Mouse (Mus musculus) small intestine, adult 2 months (tissue): ENCODE data around the gene Rpgrip1l. TPM values are rescaled to one million over a fixed set of nuclear protein-coding genes. Genes with fewer than 3 reads are reported as not detected.

Experiments used
- H3K27ac ChIP-seq: fragments of 200-500 bp; 2 replicates; pipeline ENCODE4 v1.5.1; 2012; ENCODE audit warnings: low read depth, low read length, control low read depth, inconsistent platforms; ENCODE audit not compliant: insufficient read depth
- H3K27me3 ChIP-seq: fragments of 200-500 bp; 2 replicates; pipeline ENCODE4 v1.6.1; 2012; ENCODE audit warnings: mild to moderate bottlenecking, moderate library complexity, low read length, inconsistent platforms; ENCODE audit not compliant: control insufficient read depth, insufficient read depth
- H3K36me3 ChIP-seq: fragments of 200-500 bp; 2 replicates; pipeline ENCODE4 v1.6.1; 2012; ENCODE audit warnings: mild to moderate bottlenecking, low read length, control low read depth, inconsistent platforms; ENCODE audit not compliant: control insufficient read depth, insufficient read depth
- H3K4me1 ChIP-seq: fragments of 200-500 bp; 2 replicates; pipeline ENCODE4 v1.6.1; 2012; ENCODE audit warnings: low read length, inconsistent platforms, mixed read lengths; ENCODE audit not compliant: control insufficient read depth, insufficient read depth, insufficient read length
- H3K4me3 ChIP-seq: fragments of 200-500 bp; 2 replicates; pipeline ENCODE4 v1.5.1; 2012; ENCODE audit warnings: low read depth, mild to moderate bottlenecking, control low read depth, inconsistent platforms, low read length, moderate library complexity
- CTCF ChIP-seq: fragments of 200-500 bp; IDR thresholded peaks from 2 replicates; pipeline ENCODE4 v1.5.1; 2012; ENCODE audit warnings: low read depth, mild to moderate bottlenecking, control low read depth, inconsistent platforms, low read length, moderate library complexity, mixed read lengths; ENCODE audit not compliant: insufficient replicate concordance, insufficient read length; ENCODE audit errors: extremely low read depth
- POLR2A ChIP-seq: fragments of 200-500 bp; IDR thresholded peaks from 2 replicates; pipeline ENCODE4 v1.6.1; 2012; ENCODE audit warnings: low read depth, mild to moderate bottlenecking, control low read depth, inconsistent platforms, low read length, moderate library complexity
- WGBS: fragments of 180-500 bp; shearing (Covaris S2); methylation state at CpG from one replicate; pipeline ENCODE4 v1.1.7; 2018; 5-methylcytosine and 5-hydroxymethylcytosine counted together
- polyA plus RNA-seq: library from polyadenylated mRNA; depleted of rRNA; stranded (reverse); fragments of >200 nt; gene quantifications from 2 replicates; pipeline ENCODE4 v1.2.3, GENCODE M21; 2012

The Rpgrip1l gene
- polyA plus RNA-seq, 1 experiment: 0.70 TPM

DNA sequence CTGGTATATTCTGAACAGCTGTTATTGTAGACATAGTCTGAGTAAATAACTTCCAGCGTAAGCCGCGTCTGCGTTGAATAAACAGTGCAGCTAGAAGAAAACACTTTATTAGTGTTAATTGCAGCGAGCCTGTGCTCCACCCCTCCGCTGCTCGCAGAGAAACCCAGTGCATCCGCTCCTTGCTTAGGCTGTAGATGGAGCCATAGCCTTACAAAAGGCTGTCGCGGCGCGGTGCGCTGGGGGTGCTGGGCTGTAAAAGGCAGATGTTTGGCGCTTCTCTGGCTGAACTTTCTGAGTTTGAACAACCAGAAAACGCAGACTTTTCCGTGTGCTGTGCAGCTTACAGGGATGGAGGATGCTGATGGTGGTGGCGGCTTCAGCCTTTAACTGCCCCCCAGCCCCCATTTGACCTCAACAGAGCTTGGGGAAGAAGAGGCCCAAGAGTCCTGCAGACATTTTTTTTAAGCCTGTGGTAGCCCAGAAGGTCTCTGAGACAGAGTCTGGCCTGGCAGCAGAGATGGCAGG lies 122.2 kb downstream of the Rpgrip1l start:
- 3% methylated on average over 17 of the region's 17 CpGs for WGBS
- TF ChIP-seq CTCF: peak; percentile 59
- TF ChIP-seq POLR2A: no peak
- H3K4me3 ChIP-seq: no peak overlapping the region
- H3K27ac ChIP-seq: no peak overlapping the region
- no peaks in the 10 kb centered on the region for H3K4me1 ChIP-seq
- H3K36me3 ChIP-seq: no peaks in the 10 kb centered on the region
- H3K27me3 ChIP-seq: peaks cover 7% of the 10 kb centered on the region

DNA sequence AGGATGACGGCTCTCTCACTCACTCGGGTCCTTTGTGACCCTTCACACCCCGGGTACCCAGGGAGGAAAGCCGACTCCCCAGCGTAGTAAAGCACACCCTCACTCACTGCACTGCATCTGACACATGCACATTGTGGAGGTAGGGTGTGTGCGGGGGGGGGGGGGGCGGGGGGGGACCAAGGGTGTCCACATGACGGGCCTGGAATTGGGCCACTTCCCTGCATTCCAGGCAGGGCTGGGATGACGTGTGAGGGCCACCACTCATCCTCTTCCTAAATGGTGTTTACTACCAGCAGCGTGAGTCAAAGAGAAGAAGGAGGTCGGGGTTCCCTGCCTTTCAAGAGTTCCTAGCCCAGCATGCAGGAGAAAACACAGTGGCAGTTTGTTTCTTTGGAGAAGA lies 124.9 kb downstream of the Rpgrip1l start:
- WGBS: 54% methylated on average over 11 of the region's 11 CpGs
- Histone ChIP-seq H3K4me3 (no peak overlapping the region), H3K4me1 (no peaks in the 10 kb centered on the region), H3K27me3 (peaks cover 7% of the 10 kb centered on the region), H3K36me3 (no peaks in the 10 kb centered on the region), H3K27ac (no peak overlapping the region)
- TF ChIP-seq CTCF (no peak), POLR2A (no peak)

GRCm38 (mm10) chr8:91186372-91186771 lies 126.7 kb downstream of the Rpgrip1l start:
- 67% methylated on average over 12 of the region's 12 CpGs for WGBS
- Histone ChIP-seq H3K4me3 (no peak overlapping the region), H3K27me3 (peaks cover 7% of the 10 kb centered on the region), H3K4me1 (no peaks in the 10 kb centered on the region), H3K27ac (no peak overlapping the region), H3K36me3 (no peaks in the 10 kb centered on the region)
- TF ChIP-seq CTCF (no peak), POLR2A (no peak)

DNA sequence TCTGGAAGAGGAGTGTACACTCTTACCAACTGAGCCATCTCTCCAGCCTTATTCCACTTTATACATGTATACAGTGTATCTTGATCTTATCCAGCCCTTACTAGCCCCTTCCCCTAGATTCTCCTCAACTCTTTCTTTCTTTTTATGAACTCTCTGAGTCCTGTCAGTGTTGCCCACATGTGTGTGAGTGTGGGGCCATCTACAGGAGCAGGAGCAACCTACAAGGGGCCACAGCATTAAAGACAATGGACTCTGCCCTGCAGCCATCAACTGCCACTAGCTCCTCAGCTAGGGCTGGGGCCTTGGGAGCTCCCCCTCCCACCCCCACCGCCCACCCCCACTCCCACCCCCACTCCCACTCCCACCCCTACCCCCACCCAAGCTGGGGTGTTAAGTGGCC lies 135.4 kb downstream of the Rpgrip1l start:
- Histone ChIP-seq H3K4me3 (no peak overlapping the region), H3K4me1 (no peaks in the 10 kb centered on the region), H3K27ac (no peak overlapping the region), H3K27me3 (no peaks in the 10 kb centered on the region), H3K36me3 (no peaks in the 10 kb centered on the region)
- WGBS: 36% methylated on average over 1 of the region's 1 CpGs
- no peak for TF ChIP-seq CTCF
- TF ChIP-seq POLR2A: no peak

DNA sequence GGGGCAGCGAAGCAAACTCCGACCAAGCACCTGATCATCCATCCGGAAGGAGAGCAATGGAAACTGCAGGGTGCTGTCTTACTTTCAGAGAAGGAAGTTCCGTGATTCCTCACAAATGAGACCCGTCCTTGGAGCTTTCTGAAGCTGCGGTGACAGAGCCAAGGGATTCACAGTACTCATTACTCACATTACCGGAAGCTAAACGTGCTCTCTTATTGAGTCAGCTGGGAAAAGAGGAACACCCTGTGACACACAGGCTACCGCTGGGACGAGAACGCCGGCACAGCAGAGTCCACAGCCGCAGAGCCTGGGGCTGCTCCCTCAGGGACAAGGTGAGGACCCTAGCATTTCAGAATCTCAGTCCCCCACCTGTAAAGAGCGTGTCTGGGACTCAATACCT lies 136.9 kb downstream of the Rpgrip1l start:
- Histone ChIP-seq H3K36me3 (no peaks in the 10 kb centered on the region), H3K27ac (no peak overlapping the region), H3K4me1 (no peaks in the 10 kb centered on the region), H3K4me3 (no peak overlapping the region), H3K27me3 (peaks cover 4% of the 10 kb centered on the region; the same call in 1 of the 2 replicates)
- TF ChIP-seq CTCF (no peak), POLR2A (no peak)
- 72% methylated on average over 14 of the region's 14 CpGs for WGBS

- Histone ChIP-seq H3K27ac (no peak overlapping the region), H3K4me1 (peaks cover under 1% of the 10 kb centered on the region; the same call in 1 of the 2 replicates), H3K27me3 (peaks cover 6% of the 10 kb centered on the region; the same call in 1 of the 2 replicates), H3K4me3 (no peak overlapping the region), H3K36me3 (no peaks in the 10 kb centered on the region)
- no peak for TF ChIP-seq CTCF
- no peak for TF ChIP-seq POLR2A
- WGBS: 52% methylated on average over 13 of the region's 13 CpGs
Measured at GRCm38 (mm10) chr8:91171605-91172004, 141.5 kb downstream of the Rpgrip1l start.

DNA sequence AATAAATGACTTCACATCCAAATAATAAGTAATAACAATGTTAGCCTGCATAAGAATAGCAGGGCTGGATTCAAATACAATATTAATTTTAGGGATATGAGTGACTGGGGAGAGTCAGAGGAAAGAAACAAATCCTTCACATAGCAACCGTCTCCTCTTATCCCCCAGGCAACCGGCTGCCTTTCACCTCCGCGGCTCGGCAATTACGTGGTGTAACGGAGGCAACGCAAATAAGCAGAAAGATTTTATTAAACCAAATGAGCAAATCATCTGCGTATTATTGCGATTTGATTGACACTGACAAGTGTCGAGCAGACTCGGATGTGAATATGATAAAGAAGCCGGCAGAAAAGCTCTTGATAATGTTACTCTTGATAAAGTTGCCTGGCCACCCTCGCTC lies 142.1 kb downstream of the Rpgrip1l start:
- Histone ChIP-seq H3K4me3 (no peak overlapping the region), H3K4me1 (peaks cover 8% of the 10 kb centered on the region; the same call in 1 of the 2 replicates), H3K27me3 (peaks cover 6% of the 10 kb centered on the region; the same call in 1 of the 2 replicates), H3K27ac (no peak overlapping the region), H3K36me3 (no peaks in the 10 kb centered on the region)
- WGBS: 36% methylated on average over 14 of the region's 14 CpGs
- TF ChIP-seq POLR2A (no peak), CTCF (no peak)
